Mouse (Mus musculus): ENCODE measurements around the gene Gpr157. TPM values are rescaled to one million over a fixed set of nuclear protein-coding genes. Genes with fewer than 3 reads are reported as not detected.

Gene Gpr157
- total RNA-seq, 2 experiments from 2014 or later = 22.8 to 35.7 TPM

DNA sequence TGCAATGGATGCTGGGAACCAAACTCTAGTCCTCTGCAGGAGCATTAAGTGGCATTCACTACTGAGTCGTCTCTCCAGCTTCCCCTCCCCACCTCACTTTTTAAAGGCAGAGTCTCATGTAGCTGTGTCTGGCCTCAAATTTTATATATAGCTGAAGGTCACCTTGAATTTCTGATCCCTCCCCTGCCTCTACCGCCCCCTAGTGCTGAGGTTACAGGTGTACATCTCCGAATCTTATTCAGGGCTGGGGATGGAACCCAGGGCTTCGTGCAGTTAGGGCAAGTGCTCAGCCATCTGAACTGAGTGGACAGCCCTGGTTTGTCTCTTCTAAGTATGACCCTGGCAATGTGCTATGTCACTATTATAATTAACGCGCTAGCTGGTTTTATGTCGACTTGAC, 63.9 kb downstream of the Gpr157 start:
- DNase-seq = no peak

DNA sequence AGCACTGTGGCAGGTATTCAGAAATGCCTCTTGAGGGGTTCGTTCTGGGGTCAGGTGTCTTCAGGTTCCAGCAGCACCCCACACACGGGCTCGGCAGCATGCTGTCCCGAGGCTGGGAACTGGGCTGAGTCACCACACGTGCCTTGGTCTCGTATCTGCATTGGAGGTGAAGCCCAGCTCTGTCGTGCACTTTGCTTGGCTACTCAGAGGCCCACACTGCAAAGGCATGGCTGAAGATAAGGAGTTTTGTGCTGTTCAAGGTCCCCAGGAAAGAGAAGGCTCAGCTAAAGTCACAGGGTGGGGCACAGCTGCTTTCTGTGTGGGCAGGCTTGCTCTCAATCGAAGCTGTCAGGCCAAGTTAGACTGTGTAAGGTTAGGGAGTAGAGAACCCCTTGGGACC, 65.3 kb downstream of the Gpr157 start:
- no peak for DNase-seq

DNA sequence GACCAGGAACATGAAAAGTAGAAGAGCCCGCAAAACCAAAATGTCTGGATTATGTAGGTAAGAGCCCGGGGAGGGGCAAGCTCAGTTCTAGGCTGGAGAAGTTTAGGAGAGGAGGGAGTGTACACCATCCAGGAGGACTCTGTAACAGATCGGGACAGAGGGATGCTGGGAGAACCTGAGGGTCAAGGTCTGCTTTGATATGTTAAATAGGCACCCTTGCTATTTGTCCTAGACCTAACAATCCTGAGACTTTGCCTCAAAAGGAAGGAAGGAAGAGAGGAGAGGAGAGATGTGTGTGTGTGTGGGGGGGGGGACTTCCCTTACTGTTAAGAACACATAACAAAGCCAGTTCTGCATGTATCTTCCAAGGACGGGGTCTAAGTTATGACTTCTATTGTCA, 68.1 kb downstream of the Gpr157 start:
- DNase-seq = no peak

Small RNA genes lying within 50 kb of the gene (microRNA-seq; reads per million reads assigned to microRNA genes)
- 297 to 305 reads per million in 2 experiments for gene Mir34a (ENCODE audit: borderline replicate concordance in 2 of 2)

Other genes with a start within 250 kb of the Gpr157 start
- 1 to 10 TPM; 5.2 to 8.2 TPM for gene Spsb1, start 132.3 kb upstream of the Gpr157 start, total RNA-seq (2021)
- 10 to 100 TPM; 43.2 to 49.2 TPM for gene H6pd, start 78.3 kb upstream of the Gpr157 start, total RNA-seq (2021)
- under 1 TPM in 1 of 2 experiments, not detected in 1; 0.54 TPM for gene Slc2a5, start 31.9 kb downstream of the Gpr157 start, total RNA-seq (2021)
- not detected for gene Slc2a7, start 61.6 kb downstream of the Gpr157 start, total RNA-seq (2021)
- gene Car6, start 114.0 kb downstream of the Gpr157 start, total RNA-seq (2021) = not detected
- gene Eno1, start 149.4 kb downstream of the Gpr157 start, total RNA-seq (2021) = 100 to 1,000 TPM; 112 to 141 TPM
- 10 to 100 TPM; 51.0 to 56.4 TPM for gene Rere, start 194.3 kb downstream of the Gpr157 start, total RNA-seq (2021)